Mouse (Mus musculus) lung, postnatal 25 days (tissue): ENCODE data around the gene Cln5.
A peak's percentile ranks its signal among the peaks of the same experiment; 100 is the strongest.

Experiments used
- DNase-seq: peaks from one replicate; pipeline ENCODE4 v3.0.0; 2022; ENCODE audit warnings: low spot score

Cln5 gene

DNA sequence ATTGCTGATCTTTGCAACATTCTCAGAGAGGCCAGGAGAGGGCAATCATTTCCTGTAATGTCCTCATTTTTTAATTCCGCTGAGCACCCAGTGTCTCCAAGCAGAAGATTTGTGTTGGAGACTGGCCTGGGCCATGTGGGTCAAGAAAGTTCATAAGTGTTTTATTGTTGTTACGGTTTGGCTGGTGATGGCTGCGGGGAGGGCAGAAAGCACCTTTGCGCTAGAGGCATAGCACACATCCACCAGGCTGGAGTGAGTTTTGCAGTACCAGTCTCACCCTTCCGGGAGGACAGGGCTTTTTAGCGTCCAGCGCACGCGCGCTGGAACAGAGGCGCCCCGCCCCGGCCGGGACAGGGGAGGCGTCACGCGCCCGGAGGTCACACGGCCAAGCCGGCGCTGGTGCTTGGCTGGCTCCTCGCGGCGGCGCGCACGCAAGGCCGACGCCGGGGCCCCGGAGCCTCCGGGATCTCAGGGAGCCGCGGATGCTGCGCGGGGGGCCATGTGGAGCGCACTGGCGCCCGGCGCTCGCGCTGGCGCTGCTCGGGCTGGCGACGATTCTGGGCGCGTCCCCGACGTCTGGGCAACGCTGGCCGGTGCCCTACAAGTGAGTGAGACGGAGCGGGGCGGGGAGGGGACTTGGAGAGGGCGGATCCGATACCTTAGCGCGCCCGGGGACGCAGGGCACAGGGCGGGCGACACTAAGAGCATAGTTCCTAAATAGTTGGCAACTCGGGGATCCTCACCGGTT, at the start of gene Cln5:
TSS of gene Cln5 (plus strand) at position 353 of the 748 bp plus-strand sequence.
- DNase-seq: peak; percentile 96

DNA sequence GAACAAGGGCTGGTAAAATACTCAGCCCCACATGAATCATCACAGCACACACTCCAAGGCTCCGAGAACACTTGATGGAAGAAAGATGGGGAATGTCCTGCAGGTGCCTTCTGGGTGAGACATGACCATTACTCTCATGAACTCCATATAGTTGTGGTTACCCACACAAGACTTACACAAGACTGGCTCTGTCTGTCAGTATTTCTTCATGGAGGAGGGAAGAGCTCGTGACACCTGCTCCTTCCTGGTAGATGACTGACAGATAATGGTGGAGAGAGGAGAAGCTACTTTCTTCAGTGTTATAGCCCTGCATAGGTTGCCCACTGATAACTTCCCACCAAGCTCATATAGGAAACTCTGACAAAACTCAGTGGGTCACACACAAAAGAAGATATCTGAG, 40.8 kb upstream of the Cln5 start:
- no peak for DNase-seq

DNA sequence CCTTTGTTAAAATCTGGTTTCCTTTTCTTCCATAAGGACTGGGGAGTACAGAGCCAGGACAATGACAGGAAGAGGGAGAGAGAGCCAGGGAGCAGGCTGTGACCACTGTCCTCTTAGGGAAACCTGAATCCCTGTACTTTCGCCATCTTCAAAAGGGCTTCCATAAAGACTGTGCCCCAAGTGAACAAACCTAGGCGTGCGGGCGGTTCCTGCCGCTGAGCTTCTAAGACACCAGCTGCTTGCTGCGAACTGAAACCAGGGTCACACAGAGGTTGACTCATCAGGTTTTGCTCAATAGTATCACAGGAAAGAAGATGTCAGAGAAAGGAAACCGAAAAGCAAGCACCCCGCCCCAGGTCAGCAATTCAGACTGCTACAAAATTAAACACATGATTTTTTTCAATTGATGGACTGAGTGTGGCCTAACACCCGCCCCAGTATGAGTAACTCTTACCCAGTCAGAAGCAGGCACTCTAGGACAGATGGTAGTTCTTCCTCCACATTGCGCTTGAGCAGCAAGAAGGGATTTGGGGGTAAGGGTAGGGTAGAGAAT, 36.7 kb upstream of the Cln5 start:
- DNase-seq: peak; percentile 49

GRCm38 (mm10) chr14:103034076-103034475, 35.9 kb upstream of the Cln5 start:
- DNase-seq: no peak

- peak; percentile 38 for DNase-seq
Observed at GRCm38 (mm10) chr14:103037016-103037415, 33.0 kb upstream of the Cln5 start.

DNA sequence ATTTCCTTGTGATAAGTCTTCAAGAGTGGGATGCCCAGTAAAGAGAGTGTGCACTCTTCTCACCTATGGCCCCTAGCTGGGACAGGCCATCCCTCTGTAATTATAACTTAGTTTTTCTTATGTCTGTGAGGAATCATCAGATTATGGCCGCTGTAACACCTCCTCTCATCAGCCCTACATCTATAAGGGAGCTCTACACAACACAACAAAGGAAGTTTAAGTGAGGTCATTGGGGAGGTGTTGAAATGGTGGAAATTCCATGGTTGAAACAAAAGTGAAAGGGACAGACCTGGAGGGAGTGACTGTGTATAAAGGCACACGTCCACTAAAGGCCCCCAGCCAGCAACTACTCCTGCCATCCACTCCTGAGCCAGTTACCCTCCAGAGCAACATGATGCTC, 23.3 kb upstream of the Cln5 start, which contains the start of gene Acod1:
TSS of gene Acod1 (plus strand) at position 301 of the 400 bp plus-strand sequence.
- no peak for DNase-seq

GRCm38 (mm10) chr14:103048292-103049086, 21.5 kb upstream of the Cln5 start:
- no peak for DNase-seq

GRCm38 (mm10) chr14:103051159-103051769, 18.8 kb upstream of the Cln5 start:
- DNase-seq: peak; percentile 81

DNA sequence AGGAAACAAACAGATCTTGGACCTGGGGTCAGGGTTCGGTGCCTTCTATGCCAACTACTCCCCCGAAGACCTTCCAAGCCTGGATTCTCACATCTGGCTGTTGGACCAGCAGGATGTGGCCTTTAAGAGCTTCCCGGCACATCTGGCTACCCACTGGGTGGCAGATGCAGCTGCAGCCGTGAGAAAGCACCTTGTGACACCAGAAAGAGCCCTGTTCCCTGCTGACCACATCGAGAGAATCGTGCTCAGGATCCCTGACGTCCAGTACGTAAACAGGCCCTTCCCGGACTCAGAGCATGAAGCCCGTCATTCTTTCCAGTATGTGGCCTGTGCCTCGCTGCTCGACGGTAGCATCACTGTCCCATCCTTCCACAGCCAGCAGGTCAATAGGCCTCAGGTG, 15.3 kb upstream of the Cln5 start:
- no peak for DNase-seq

DNA sequence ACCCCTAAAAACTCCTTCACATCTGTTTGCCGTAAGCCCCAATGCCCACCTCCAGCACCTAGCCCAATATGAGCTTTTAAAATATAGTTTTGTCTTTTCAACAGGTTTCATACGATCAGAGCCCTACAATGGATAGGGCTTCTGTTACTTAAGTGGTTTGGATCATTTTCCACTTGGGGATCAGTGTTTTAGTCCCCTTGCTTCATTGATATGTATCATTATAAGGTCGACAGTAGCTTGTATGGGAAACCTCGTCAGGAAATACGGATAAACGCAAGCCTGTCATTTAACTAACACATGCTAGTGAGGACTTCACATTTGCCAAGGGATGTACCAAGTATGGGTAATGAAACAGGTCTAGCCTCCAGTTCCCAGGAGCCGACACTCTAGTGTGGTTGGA, 13.4 kb upstream of the Cln5 start:
- DNase-seq: no peak

GRCm38 (mm10) chr14:103058998-103059397, 11.0 kb upstream of the Cln5 start:
- DNase-seq: peak; percentile 50

DNA sequence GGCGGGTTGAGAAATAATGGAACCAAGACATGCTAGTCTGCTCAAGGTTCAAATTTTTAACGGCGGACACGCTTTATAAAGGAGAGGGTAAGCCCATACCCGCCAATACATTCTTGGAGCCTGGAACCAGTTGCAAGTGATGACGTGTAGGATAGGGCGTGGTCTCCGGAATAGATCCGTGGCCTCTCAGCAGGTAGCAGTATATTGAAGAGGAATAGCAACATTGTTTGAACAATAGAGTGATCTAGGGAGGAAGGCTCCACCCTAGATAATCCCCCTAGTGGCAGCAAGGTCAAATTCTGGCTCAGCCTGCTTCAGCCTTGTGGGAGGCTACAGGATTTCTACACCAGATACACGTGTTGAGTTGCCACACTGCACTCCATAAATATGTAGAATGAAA, 10.5 kb upstream of the Cln5 start:
- DNase-seq: no peak

DNA sequence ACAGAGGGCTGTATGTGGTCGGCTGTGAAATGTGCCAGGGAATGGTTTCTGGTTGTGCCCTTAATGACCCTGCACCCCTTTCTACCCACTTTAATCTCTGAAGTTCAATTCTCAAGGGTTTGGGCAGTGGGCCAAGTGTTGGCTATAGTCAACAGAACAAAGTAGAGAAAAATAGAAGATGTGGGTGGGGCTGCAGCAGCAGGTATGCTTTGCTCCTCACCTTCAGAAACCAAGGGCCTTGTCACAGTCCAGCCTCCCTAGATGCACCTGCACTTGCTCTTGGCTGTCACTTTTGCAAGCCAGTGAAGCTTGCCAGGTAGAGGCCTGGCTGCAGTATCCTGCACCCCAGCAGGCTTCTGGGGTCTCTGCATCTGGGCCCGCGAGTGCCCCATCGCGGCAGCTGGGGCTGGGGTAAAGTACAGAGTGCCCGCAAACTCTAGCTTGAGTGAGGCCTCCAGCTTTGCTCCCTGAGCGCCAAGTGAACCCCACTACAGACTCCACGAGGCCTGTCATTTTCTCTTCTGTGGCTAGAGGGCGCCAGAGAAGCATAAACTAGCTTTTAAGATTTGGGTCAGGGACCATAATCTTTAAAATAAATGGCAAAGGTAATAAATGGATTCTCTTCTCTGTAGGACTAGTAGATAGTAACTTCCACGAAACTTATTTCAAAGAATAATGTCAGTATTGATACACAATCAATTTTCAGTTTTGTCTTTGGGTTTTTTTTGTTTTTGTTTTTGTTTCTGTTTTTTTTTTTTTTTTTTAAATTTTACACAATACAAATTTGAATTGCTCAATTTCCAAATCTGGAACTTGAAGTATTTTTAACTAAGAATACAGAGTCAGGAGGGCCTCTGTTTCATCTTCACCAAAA, 4.5 kb upstream of the Cln5 start:
- DNase-seq: peak; percentile 83

DNA sequence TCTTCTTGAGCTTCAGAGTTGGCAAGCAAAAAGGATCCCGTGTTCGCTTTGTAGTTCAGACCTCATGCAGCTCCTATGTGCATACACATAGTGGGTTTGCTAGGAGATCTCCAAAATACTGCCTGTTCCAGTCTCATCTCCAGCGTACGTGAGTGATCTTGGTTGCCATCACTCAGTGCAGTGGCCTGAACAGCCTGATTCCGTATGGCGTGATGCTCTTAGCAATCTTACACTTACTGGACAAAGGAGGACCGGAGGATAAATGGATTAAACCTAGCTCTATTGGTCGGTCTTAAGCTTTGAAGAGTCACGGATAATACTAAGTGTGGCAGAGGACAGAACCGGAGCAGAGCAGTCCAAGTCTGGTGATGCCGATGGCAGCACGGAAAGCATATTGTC, 552 bp upstream of the Cln5 start:
- no peak for DNase-seq

DNA sequence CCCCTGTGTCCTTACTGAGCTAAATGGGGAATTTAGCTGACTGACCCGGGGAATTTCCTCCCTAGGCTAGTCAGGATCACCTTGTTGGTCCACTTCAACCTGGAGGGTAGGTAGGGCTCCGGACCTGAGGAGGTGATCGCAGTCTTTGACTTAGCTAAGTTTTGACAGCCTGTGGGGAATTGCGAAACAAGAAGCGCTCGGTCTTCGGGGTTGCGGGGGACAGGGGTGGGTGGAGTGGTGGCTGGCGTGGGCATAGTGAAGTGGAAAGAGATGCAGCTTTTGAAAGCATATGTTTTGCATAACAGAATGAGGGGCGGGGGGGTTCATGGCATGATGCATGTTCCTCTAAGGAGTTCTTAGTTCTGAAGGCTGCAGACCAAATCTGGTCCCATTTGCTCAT, 774 bp downstream of the Cln5 start:
- peak; percentile 62 for DNase-seq

- no peak for DNase-seq
Observed at GRCm38 (mm10) chr14:103071471-103071870, 1.5 kb downstream of the Cln5 start.

GRCm38 (mm10) chr14:103072731-103073130, 2.7 kb downstream of the Cln5 start:
- peak; percentile 55 for DNase-seq

DNA sequence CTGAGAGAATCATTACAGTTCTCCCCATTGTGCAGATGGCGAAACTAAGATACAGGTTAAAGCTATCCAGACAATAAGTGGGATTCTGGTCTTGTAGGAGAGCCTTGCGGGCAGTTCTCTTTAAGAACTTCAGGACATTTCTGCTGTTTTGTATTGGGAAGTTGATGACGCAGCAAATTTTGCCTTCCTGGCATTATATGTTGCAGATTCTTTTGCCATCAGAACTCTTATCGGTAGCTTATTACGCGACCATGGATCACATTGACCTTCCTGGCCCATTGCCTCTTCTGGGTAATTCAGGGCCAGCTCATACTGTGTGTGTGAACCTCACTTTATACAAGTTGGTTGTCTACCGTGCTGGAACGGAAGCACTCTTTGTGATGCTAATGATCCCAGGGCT, 3.8 kb downstream of the Cln5 start:
- DNase-seq: no peak

GRCm38 (mm10) chr14:103075166-103075565, 5.2 kb downstream of the Cln5 start:
- no peak for DNase-seq

DNA sequence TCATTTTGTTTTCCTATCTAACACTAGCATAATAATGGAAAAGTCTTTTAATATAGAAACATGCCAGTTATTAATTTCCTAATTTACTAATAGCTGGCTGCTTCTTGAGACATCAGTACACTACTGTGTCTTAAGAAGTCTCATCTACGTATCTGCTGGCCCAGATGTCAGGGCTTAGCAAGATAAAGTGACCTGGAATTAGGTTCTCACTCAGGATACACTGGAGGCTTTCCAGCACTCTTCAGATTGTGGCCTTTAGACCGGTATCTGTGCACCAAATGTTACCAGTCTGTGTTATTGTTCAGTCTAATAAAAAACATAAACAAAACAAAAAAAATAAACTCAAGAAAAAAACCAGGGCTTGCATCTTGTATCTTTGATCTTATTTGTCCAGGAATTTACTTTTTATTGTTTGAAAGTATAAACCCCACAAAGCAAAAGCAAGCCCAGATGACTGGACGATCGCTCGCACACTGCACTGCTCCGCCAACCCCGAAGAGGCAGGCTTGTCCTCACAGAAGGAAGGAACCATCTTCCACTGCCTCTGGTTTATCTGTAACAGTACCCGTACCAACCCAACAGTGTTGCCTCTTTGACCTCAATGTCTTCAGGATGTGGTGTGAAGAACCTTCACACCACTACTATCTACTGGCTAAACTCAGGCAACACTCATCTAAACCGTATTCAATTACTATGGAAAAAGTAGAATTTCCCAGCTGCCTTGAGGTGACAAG, 7.4 kb downstream of the Cln5 start:
- DNase-seq: no peak
